Mouse (Mus musculus): Measurements from ENCODE around the gene Ror1.

- TF ChIP-seq CTCF (IDR thresholded peaks at IDR 0.05; ENCODE audit: low read depth) (no peak), EP300 (IDR thresholded peaks at IDR 0.05; ENCODE audit: low read depth) (no peak)
These were observed 8.7 kb downstream of the Ror1 start for GRCm38 (mm10) chr4:100104241-100104640.
